17 mouse cellular contexts compared by ENCODE assay signal in the genomic region with DNA sequence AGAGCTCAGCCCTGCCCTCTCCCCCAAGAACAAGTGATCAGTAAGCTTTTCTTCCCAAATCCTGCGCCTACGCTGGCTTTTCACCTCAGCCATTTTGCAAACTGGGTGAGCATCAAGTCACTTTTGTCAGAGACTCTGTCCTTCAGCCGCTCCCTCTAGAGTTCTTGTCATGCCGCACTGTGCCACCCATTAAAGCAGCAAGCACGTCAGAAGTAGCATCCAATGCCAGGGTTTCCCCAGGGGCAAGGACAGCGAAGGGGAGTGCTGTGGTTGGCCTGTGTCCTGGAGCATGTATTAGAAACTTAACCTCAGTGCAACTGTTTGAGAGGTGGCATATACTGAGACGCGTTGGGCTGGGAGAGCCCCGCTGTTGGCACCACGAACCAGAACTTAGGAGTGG. TPM values are rescaled to one million over a fixed set of nuclear protein-coding genes. Genes with fewer than 3 reads are reported as not detected.
A peak's percentile ranks its signal among the peaks of the same experiment; 100 is the strongest.
DNase-seq lines count a peak whose midpoint lies in the region; ATAC-seq and TF ChIP-seq lines count a peak whose summit lies in the region.
"Had no signal": no experiment of that assay in that cellular context is flagged by ENCODE, and none has a peak within 500 bp of the region (broad histone marks: within the 10 kb centered on the region; RNA-seq: fewer than 3 reads in every experiment).

No protein-coding gene starts in this region.

- no peak for TF ChIP-seq POLR2A in liver, adult 2 months (IDR thresholded peaks at IDR 0.05; ENCODE audit: extremely low read depth, insufficient read depth, low read length)

- no peak for DNase-seq in liver, adult 2 months (ENCODE audit: extremely low read depth, low read depth, low spot score)
- DNase-seq in B cell, adult 2 months = peak; percentile 67 to 75
- DNase-seq in c-Kit-positive CD71-positive TER-119-positive erythroid progenitor cells, embryonic 14.5 days (ENCODE audit: low spot score) = no peak
- no peak for DNase-seq in ovary, adult 18-20 months (ENCODE audit: low spot score)
- no peak for DNase-seq in midbrain, embryonic 14.5 days
- DNase-seq: adrenal gland, adult 2 months; cerebellum, postnatal 36 days; gastrocnemius, postnatal 36 days; liver, embryonic 13.5 days; right cerebral cortex, postnatal 4 days had no signal

- TF ChIP-seq CTCF in liver, adult 2 months (IDR thresholded peaks at IDR 0.05; ENCODE audit: low read depth, low read length) = no peak

- H3K9ac ChIP-seq in liver, adult 2 months (ENCODE audit: low read depth, low read length) = no peak overlapping the region
- no peak overlapping the region for H3K9ac ChIP-seq in liver, embryonic 12.5 days
- no peak overlapping the region for H3K9ac ChIP-seq in midbrain, embryonic 14.5 days (replicated peaks; ENCODE audit: low read length)
- H3K9ac ChIP-seq: embryonic facial prominence, embryonic 13.5 days; heart, embryonic 13.5 days; liver, embryonic 13.5 days; neural tube, embryonic 13.5 days had no signal

- H3K9me3 ChIP-seq in liver, embryonic 12.5 days (replicated peaks) = no peaks in the 10 kb centered on the region
- H3K9me3 ChIP-seq in megakaryocyte, embryonic 14.5 days = no peaks in the 10 kb centered on the region
- no peaks in the 10 kb centered on the region for H3K9me3 ChIP-seq in midbrain, embryonic 14.5 days (ENCODE audit: control insufficient read depth, low read length)
- H3K9me3 ChIP-seq: embryonic facial prominence, embryonic 13.5 days; G1E; heart, embryonic 13.5 days; liver, embryonic 13.5 days; neural tube, embryonic 13.5 days had no signal

- peak overlapping the region; percentile 65 for H3K4me3 ChIP-seq in liver, adult 2 months (ENCODE audit: insufficient read depth, low read depth, low read length)
- no peak overlapping the region for H3K4me3 ChIP-seq in liver, embryonic 12.5 days
- peak overlapping the region; percentile 5 for H3K4me3 ChIP-seq in megakaryocyte, embryonic 14.5 days (replicated peaks)
- no peak overlapping the region for H3K4me3 ChIP-seq in midbrain, embryonic 14.5 days (replicated peaks; ENCODE audit: low read depth, low read length)
- H3K4me3 ChIP-seq: embryonic facial prominence, embryonic 13.5 days; heart, embryonic 13.5 days; liver, embryonic 13.5 days; neural tube, embryonic 13.5 days had no signal

- H3K27me3 ChIP-seq in liver, adult 2 months (ENCODE audit: control insufficient read depth, insufficient read depth, low read length) = no peaks in the 10 kb centered on the region
- no peaks in the 10 kb centered on the region for H3K27me3 ChIP-seq in liver, embryonic 12.5 days (replicated peaks)
- peaks cover 6% of the 10 kb centered on the region for H3K27me3 ChIP-seq in megakaryocyte, embryonic 14.5 days (replicated peaks)
- H3K27me3 ChIP-seq in midbrain, embryonic 14.5 days (ENCODE audit: control insufficient read depth, insufficient read depth, low read length) = no peaks in the 10 kb centered on the region
- H3K27me3 ChIP-seq: embryonic facial prominence, embryonic 13.5 days; heart, embryonic 13.5 days; liver, embryonic 13.5 days; neural tube, embryonic 13.5 days had no signal

- no peaks in the 10 kb centered on the region for H3K36me3 ChIP-seq in liver, adult 2 months (ENCODE audit: control insufficient read depth, insufficient read depth, low read length)
- no peaks in the 10 kb centered on the region for H3K36me3 ChIP-seq in liver, embryonic 12.5 days
- H3K36me3 ChIP-seq in megakaryocyte, embryonic 14.5 days (replicated peaks; ENCODE audit: low read length) = no peaks in the 10 kb centered on the region
- no peaks in the 10 kb centered on the region for H3K36me3 ChIP-seq in midbrain, embryonic 14.5 days (ENCODE audit: control insufficient read depth, insufficient read depth, low read length)
- H3K36me3 ChIP-seq: embryonic facial prominence, embryonic 13.5 days; G1E; heart, embryonic 13.5 days; liver, embryonic 13.5 days; neural tube, embryonic 13.5 days had no signal

- no peak overlapping the region for H3K4me2 ChIP-seq in liver, embryonic 12.5 days
- H3K4me2 ChIP-seq in midbrain, embryonic 14.5 days (ENCODE audit: low read length) = no peak overlapping the region
- H3K4me2 ChIP-seq: embryonic facial prominence, embryonic 13.5 days; heart, embryonic 13.5 days; liver, embryonic 13.5 days; neural tube, embryonic 13.5 days had no signal

- ATAC-seq in liver, embryonic 12.5 days = no peak
- 0 out of 2 replicates have a peak, but pooled peaks have one; percentile 12 for ATAC-seq in granulocyte monocyte progenitor cell, adult 5-6 weeks (replicated peaks; ENCODE audit: poor library complexity, severe bottlenecking)
- ATAC-seq in midbrain, embryonic 14.5 days (ENCODE audit: low FRiP score, low TSS enrichment) = no peak

- peaks cover 6% of the 10 kb centered on the region for H3K4me1 ChIP-seq in liver, adult 2 months (ENCODE audit: control insufficient read depth, insufficient read depth, low read length)
- H3K4me1 ChIP-seq in liver, embryonic 12.5 days = peaks cover 4% of the 10 kb centered on the region; the same call in 1 of the 2 replicates
- peaks cover 10% of the 10 kb centered on the region for H3K4me1 ChIP-seq in megakaryocyte, embryonic 14.5 days
- H3K4me1 ChIP-seq in midbrain, embryonic 14.5 days (ENCODE audit: control insufficient read depth, insufficient read depth, low read length) = no peaks in the 10 kb centered on the region
- H3K4me1 ChIP-seq: heart, embryonic 13.5 days; neural tube, embryonic 13.5 days had no signal

- H3K27ac ChIP-seq in liver, adult 2 months (replicated peaks; ENCODE audit: insufficient read depth, low read depth, low read length) = peak overlapping the region; percentile 73
- no peak overlapping the region for H3K27ac ChIP-seq in liver, embryonic 12.5 days
- no peak overlapping the region for H3K27ac ChIP-seq in midbrain, embryonic 14.5 days (replicated peaks; ENCODE audit: low read depth, low read length)
- H3K27ac ChIP-seq: heart, embryonic 13.5 days; liver, embryonic 13.5 days; neural tube, embryonic 13.5 days had no signal

- WGBS in liver, adult 2 months = 91% methylated on average over 10 of the region's 10 CpGs
- WGBS in liver, embryonic 12.5 days (ENCODE audit: insufficient replicate concordance) = 81% methylated on average over 10 of the region's 10 CpGs
- 91% methylated on average over 10 of the region's 10 CpGs for WGBS in midbrain, embryonic 14.5 days

- H3K79me2 ChIP-seq in liver, adult 2 months (ENCODE audit: control insufficient read depth, insufficient read depth, low read length) = no peaks in the 10 kb centered on the region

RNA-seq across cellular contexts. Expression of gene Ly86, which starts 0.8 kb away (rescaled TPM):
- 6.0 and 8.6 TPM in 2 replicates for total RNA-seq in liver, adult 2 months (2014; rRNA removed)
- polyA plus RNA-seq in liver, adult 2 months (2012; rRNA removed) = 1.9 and 4.4 TPM in 2 replicates
- 6.3 and 7.5 TPM in 2 replicates for polyA plus RNA-seq in liver, embryonic 12.5 days (2016; fragmentation: Nextera tagmentation; extraction: Ambion mirVana)
- total RNA-seq in granulocyte monocyte progenitor cell, adult 5-6 weeks (2014; fragmentation: Nextera tagmentation) = 195 and 204 TPM in 2 replicates
- total RNA-seq in granulocyte monocyte progenitor cell, adult 5-6 weeks (2017) = 155 and 188 TPM in 2 replicates
- not detected in 2 replicates for polyA plus RNA-seq in megakaryocyte, embryonic 14.5 days (2012; ENCODE audit: insufficient read depth, low replicate concordance)
- polyA plus RNA-seq in midbrain, embryonic 14.5 days (2014; fragmentation: Nextera tagmentation; extraction: Ambion mirVana) = 6.4 and 12.0 TPM in 2 replicates
- polyA plus RNA-seq: G1E had no signal

Comparison
In these comparisons a context has a peak if more than half of its experiments do, and no peak if none do; other contexts are left out.
1. H3K4me3 ChIP-seq: peak in liver, adult 2 months (single experiment) and megakaryocyte, embryonic 14.5 days (single experiment); none in liver, embryonic 12.5 days (single experiment) and midbrain, embryonic 14.5 days (single experiment).
2. DNase-seq: peak in B cell, adult 2 months (2 of 2); none in liver, adult 2 months (single experiment), c-Kit-positive CD71-positive TER-119-positive erythroid progenitor cells, embryonic 14.5 days (single experiment), ovary, adult 18-20 months (single experiment) and midbrain, embryonic 14.5 days (single experiment).